Mouse (Mus musculus): ENCODE measurements around the gene Gucy2d. TPM values are rescaled to one million over a fixed set of nuclear protein-coding genes. Genes with fewer than 3 reads are reported as not detected.

Gucy2d gene
- polyA plus RNA-seq, 1 experiment from 2014 or later: 0.22 TPM

- Histone ChIP-seq H3K4me1 (peaks cover 25% of the 10 kb centered on the region), H3K4me3 (no peak overlapping the region), H3K36me3 (no peaks in the 10 kb centered on the region), H3K9ac (no peak overlapping the region), H3K27me3 (no peaks in the 10 kb centered on the region), H3K4me2 (replicated peaks) (no peak overlapping the region), H3K9me3 (replicated peaks) (no peaks in the 10 kb centered on the region), H3K27ac (no peak overlapping the region)
- no peak for ATAC-seq (ENCODE audit: low FRiP score)
- WGBS: 20% methylated on average over 3 of the region's 3 CpGs
Observed at GRCm38 (mm10) chr7:98505664-98506063, 65.4 kb downstream of the Gucy2d start.

- no peaks in the 10 kb centered on the region for H3K36me3 ChIP-seq
- 67% methylated on average over 15 of the region's 15 CpGs for WGBS
- no peaks in the 10 kb centered on the region for H3K9me3 ChIP-seq (replicated peaks)
- H3K27me3 ChIP-seq: no peaks in the 10 kb centered on the region
- no peak overlapping the region for H3K4me3 ChIP-seq
- no peak for ATAC-seq (ENCODE audit: low FRiP score)
- H3K4me1 ChIP-seq: no peaks in the 10 kb centered on the region
- no peak overlapping the region for H3K9ac ChIP-seq
- no peak overlapping the region for H3K27ac ChIP-seq
- H3K4me2 ChIP-seq (replicated peaks): no peak overlapping the region
Observed at GRCm38 (mm10) chr7:98510961-98511958, 71.0 kb downstream of the Gucy2d start.

GRCm38 (mm10) chr7:98513251-98513650 lies 73.0 kb downstream of the Gucy2d start:
- Histone ChIP-seq H3K27me3 (no peaks in the 10 kb centered on the region), H3K9me3 (replicated peaks) (no peaks in the 10 kb centered on the region), H3K4me1 (no peaks in the 10 kb centered on the region), H3K9ac (no peak overlapping the region), H3K36me3 (no peaks in the 10 kb centered on the region), H3K4me3 (no peak overlapping the region), H3K4me2 (replicated peaks) (no peak overlapping the region), H3K27ac (no peak overlapping the region)
- 70% methylated on average over 3 of the region's 3 CpGs for WGBS
- ATAC-seq (ENCODE audit: low FRiP score): no peak

- Histone ChIP-seq H3K36me3 (no peaks in the 10 kb centered on the region), H3K9ac (no peak overlapping the region), H3K4me1 (peaks cover 17% of the 10 kb centered on the region), H3K27me3 (no peaks in the 10 kb centered on the region), H3K9me3 (replicated peaks) (no peaks in the 10 kb centered on the region), H3K27ac (no peak overlapping the region), H3K4me2 (replicated peaks) (no peak overlapping the region), H3K4me3 (no peak overlapping the region)
- 92% methylated on average over 5 of the region's 5 CpGs for WGBS
- ATAC-seq (ENCODE audit: low FRiP score): no peak
Observed at GRCm38 (mm10) chr7:98522576-98522975, 82.4 kb downstream of the Gucy2d start.

GRCm38 (mm10) chr7:98523070-98523812 lies 83.0 kb downstream of the Gucy2d start:
- peak overlapping the region; percentile 49; the same call in 1 of the 2 replicates for H3K27ac ChIP-seq
- no peak overlapping the region for H3K9ac ChIP-seq
- ATAC-seq (ENCODE audit: low FRiP score): no peak
- no peak overlapping the region for H3K4me3 ChIP-seq
- H3K36me3 ChIP-seq: no peaks in the 10 kb centered on the region
- H3K9me3 ChIP-seq (replicated peaks): no peaks in the 10 kb centered on the region
- no peaks in the 10 kb centered on the region for H3K27me3 ChIP-seq
- 79% methylated on average over 8 of the region's 8 CpGs for WGBS
- H3K4me1 ChIP-seq: peaks cover 17% of the 10 kb centered on the region
- H3K4me2 ChIP-seq (replicated peaks): no peak overlapping the region

- H3K27ac ChIP-seq: peak overlapping the region; percentile 53
- no peak overlapping the region for H3K9ac ChIP-seq
- peaks cover 17% of the 10 kb centered on the region for H3K4me1 ChIP-seq
- H3K4me2 ChIP-seq (replicated peaks): no peak overlapping the region
- no peak overlapping the region for H3K4me3 ChIP-seq
- no peak for ATAC-seq (ENCODE audit: low FRiP score)
- H3K36me3 ChIP-seq: no peaks in the 10 kb centered on the region
- 16% methylated on average over 7 of the region's 7 CpGs for WGBS
- H3K9me3 ChIP-seq (replicated peaks): no peaks in the 10 kb centered on the region
- H3K27me3 ChIP-seq: no peaks in the 10 kb centered on the region
Observed at GRCm38 (mm10) chr7:98523813-98524361, 83.7 kb downstream of the Gucy2d start.

GRCm38 (mm10) chr7:98524401-98524800 lies 84.2 kb downstream of the Gucy2d start:
- H3K4me3 ChIP-seq: no peak overlapping the region
- H3K27me3 ChIP-seq: no peaks in the 10 kb centered on the region
- 30% methylated on average over 6 of the region's 6 CpGs for WGBS
- no peak overlapping the region for H3K4me2 ChIP-seq (replicated peaks)
- peak overlapping the region; percentile 53; the same call in 1 of the 2 replicates for H3K27ac ChIP-seq
- no peak for ATAC-seq (ENCODE audit: low FRiP score)
- H3K4me1 ChIP-seq: peaks cover 17% of the 10 kb centered on the region
- no peaks in the 10 kb centered on the region for H3K9me3 ChIP-seq (replicated peaks)
- no peaks in the 10 kb centered on the region for H3K36me3 ChIP-seq
- H3K9ac ChIP-seq: no peak overlapping the region

GRCm38 (mm10) chr7:98524869-98525699 lies 84.9 kb downstream of the Gucy2d start:
- no peak overlapping the region for H3K4me2 ChIP-seq (replicated peaks)
- no peak overlapping the region for H3K9ac ChIP-seq
- WGBS: 76% methylated on average over 6 of the region's 6 CpGs
- no peaks in the 10 kb centered on the region for H3K36me3 ChIP-seq
- H3K9me3 ChIP-seq (replicated peaks): no peaks in the 10 kb centered on the region
- H3K27me3 ChIP-seq: no peaks in the 10 kb centered on the region
- H3K27ac ChIP-seq: no peak overlapping the region
- peaks cover 17% of the 10 kb centered on the region for H3K4me1 ChIP-seq
- H3K4me3 ChIP-seq: no peak overlapping the region
- ATAC-seq (ENCODE audit: low FRiP score): no peak

Other genes with a start within 250 kb of the Gucy2d start
- gene B3gnt6, start 240.9 kb upstream of the Gucy2d start, polyA plus RNA-seq (2016; fragmentation: Nextera tagmentation; extraction: Ambion mirVana): 0.09 TPM in 1 of 2 replicates, not detected in the other
- 14.9 and 15.8 TPM in 2 replicates for gene Acer3, start 119.2 kb upstream of the Gucy2d start, polyA plus RNA-seq (2016; fragmentation: Nextera tagmentation; extraction: Ambion mirVana)
- 9.0 and 10.3 TPM in 2 replicates for gene Tsku, start 79.1 kb upstream of the Gucy2d start, polyA plus RNA-seq (2016; fragmentation: Nextera tagmentation; extraction: Ambion mirVana)
- gene Lrrc32, start 48.9 kb downstream of the Gucy2d start, polyA plus RNA-seq (2016; fragmentation: Nextera tagmentation; extraction: Ambion mirVana): 4.9 and 6.3 TPM in 2 replicates
- 41.9 and 45.0 TPM in 2 replicates for gene Emsy, start 216.4 kb downstream of the Gucy2d start, polyA plus RNA-seq (2016; fragmentation: Nextera tagmentation; extraction: Ambion mirVana)